Mouse (Mus musculus): ENCODE measurements around the gene Lrg1.
A peak's percentile ranks its signal among the peaks of the same experiment; 100 is the strongest.

Gene Lrg1

DNA sequence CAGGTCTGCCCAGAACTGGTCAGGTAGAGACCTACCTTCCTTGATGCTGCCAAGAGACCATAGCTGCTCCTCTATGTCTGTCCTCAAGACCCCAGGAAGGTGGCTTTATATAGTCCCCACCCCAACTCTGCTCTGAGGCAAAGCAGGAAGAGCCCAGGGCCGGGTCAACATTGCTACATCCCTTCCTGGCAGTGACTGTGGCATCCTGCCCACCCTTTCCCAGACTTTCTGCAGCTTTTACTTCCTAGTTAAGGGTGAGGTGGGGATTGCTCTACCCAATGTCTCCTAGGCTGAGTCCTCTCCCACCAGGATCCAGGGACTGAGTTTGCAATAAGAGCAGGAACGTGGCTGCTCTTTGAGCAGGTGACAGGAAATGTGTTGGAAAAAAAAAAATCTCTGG is at the start of gene Lrg1:
TSS of gene Lrg1 (minus strand) at position 176 of the 400 bp plus-strand sequence.
- no peak for DNase-seq (ENCODE audit: low read depth, low spot score)

DNA sequence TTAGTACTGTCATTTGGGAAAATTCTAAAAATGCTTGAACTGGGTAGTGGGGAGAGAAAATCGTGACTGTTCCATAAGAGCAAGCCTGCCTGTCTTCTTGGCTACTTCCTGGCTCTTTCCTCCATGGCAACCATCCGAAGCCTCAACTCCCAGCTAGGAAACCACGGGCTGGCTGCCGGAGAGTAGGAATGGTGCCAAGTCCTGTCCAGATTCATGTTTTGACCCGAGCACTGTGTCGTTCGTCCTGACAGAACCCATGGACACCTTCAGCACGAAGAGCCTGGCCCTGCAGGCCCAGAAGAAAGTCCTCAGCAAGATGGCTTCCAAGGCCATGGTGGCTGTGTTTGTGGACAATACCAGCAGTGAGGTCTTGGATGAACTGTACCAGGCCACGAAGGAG is 49.7 kb upstream of the Lrg1 start:
- no peak for DNase-seq (ENCODE audit: low read depth, low spot score)

DNA sequence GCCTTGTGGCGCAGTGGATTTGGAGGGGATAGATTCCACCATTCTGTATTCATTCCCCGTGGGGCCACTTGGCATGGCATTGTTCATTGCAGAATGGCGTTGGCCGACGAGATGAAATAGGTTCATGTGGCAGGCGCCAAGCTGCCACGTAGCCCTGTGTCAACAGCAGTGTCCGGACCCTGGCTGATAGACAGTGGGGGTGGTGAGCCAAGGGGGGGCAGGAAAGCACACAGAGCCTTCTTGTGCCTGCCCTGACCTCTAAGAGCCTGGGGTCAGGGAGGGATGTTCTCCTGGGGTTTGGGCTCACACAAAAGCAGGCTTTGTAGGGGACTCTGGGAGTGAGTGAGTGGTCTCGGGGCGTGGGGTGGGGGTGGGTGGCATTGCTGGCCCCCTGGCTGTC is 48.8 kb upstream of the Lrg1 start:
- DNase-seq (ENCODE audit: low read depth, low spot score) = no peak

DNA sequence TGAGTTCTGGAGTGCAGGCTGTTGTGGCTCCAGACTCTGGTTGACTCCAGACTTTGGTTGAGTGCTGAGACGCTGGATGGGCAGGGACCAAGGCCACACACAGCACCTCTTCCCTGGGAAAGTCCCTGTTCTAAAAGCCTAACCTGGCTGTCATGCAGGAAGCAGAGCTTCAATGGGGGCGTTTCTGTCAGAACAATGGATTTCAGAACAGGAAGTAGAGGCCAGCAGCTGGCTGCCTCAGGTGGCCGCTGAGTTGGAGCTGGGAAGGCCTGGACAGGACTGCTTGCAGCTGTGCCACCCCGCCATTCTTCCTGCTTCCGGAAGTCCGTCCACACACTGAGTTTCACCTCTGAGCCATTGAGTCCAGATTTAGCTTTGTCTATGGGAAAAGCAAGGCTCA is 48.0 kb upstream of the Lrg1 start:
- peak; percentile 34 for DNase-seq (ENCODE audit: low read depth, low spot score)

DNA sequence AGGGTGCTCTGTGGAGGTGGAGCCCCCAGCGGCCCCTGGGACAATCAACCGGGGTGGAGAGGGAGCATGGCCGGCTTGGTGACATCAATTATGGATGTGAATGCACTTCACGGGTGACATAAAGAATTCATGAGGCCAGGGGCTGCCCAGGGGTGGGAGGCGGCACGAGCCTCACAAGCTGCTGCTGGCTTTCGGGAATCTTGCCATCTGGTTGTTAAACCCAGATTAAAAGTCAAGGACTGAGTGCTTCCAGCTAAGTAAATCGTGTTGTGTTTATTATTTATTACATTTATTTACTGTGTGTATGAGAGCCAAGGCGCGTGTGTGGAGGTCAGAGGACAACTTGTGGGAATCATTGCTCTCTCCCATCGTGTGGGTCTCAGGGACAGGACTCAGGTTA is 43.9 kb upstream of the Lrg1 start:
- no peak for DNase-seq (ENCODE audit: low read depth, low spot score)

DNA sequence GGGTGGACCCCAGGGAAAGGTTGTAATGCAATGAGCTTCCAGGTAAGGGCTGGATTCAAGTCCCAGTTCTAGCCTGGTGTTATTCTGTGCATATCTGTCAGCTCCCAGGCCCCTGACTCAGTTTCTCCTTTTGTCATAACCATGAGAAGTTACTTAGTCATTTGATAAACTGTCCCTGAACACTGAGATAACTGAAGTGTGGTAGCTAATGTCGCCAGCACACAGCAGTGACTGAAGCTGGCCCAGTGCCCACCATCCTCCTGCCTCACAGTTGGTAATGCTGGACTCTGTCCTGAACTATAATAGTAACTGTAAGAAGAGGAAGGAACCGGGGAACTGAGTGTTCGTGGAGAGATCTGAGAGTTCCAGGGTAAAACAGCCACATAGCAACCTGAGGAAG is 42.7 kb upstream of the Lrg1 start:
- DNase-seq (ENCODE audit: low read depth, low spot score) = no peak

DNA sequence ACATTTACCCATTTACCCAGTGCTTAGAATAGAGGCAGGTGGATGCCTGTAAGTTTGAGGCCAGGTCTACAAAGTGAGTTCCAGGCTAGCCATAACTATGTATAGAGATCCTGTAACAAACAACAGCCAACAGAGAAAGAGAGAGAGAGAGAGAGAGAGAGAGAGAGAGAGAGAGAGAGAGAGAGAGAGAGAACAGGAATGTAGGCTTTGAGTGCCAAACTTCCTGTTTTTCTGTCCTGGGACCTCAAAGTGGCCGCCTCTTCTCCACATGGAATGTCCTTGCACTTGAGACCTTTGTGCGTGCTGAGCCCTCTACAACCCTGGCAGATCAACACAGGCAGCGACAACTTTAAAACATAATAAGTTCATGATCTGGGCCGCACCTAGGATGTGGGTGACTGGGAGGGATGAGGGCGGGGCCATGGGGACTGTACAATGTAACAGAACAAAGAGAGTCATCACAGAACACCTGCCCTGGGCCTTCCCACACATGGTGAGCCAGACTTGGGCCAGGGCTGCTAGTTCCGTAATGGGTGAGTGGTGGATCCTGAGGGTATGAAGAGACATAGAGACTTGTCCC is 41.8 kb upstream of the Lrg1 start:
- DNase-seq (ENCODE audit: low read depth, low spot score) = peak; percentile 89

DNA sequence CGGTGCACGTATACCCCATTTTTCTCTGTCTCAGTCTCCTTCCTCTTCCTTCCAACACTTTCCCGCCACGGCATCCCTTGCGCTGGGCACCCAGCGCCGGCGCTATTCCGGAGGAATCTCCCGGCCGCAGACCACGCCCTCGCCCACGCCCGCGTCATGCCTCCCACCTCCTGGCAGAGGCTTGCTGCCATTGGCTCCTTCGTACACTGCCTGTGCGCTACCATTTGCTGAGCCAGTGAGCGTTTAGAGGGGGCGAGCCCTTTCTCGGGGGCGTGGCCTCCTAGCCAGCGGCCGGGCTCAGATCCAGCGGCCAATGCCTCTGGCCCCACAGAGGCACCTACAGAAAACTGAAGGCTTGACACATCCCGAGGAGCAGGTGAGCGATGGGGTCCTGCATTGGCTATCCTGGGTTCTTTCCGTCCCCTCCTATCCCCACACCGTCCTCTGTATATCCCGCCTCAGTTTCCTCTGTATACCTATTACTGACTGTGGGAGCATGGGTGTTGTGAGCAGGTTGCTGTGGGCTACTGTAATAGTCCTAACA is 40.5 kb upstream of the Lrg1 start, which contains the start of gene Tnfaip8l1:
TSS of gene Tnfaip8l1 (plus strand) at position 247 of the 544 bp plus-strand sequence.
- DNase-seq (ENCODE audit: low read depth, low spot score) = peak; percentile 96

DNA sequence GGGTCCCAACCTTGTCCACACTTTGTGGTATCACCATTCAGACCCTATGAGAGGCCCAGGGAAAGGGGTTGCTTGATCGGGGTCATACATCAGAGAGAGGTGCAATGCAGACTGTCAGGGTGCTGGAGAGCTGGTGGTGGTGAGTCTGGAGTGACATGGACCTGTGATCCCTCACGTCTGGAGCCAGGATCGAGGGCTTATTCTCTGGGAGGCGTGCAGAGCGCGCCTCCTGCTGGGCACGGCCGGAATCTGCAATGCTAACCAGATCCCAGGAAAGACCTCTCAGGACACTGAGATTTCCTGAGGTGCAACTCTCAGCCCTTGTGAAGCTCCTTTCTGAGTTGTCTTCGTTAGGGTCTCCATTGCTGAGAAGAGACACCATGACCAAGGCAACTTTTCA is 37.9 kb upstream of the Lrg1 start:
- peak; percentile 68 for DNase-seq (ENCODE audit: low read depth, low spot score)

DNA sequence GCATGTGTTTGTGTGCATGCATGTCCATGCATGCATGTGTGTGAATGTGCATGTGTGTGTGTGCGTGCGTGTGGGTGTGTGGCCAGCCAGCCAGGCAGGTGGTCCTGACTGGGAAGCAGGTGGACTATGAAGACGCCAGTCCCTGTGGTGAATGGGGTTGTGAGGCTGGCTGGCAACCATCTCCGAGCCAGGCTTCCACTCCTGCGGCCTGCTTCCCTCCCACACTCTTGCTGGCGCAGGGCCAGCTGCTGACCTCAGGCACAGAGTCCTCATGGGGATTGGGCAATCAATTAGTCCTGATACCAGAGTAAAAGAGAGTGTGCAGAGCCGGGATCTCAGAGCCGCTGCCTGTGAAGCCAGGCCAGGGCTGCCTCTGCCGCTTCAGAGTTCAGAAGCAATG is 31.8 kb upstream of the Lrg1 start:
- no peak for DNase-seq (ENCODE audit: low read depth, low spot score)

DNA sequence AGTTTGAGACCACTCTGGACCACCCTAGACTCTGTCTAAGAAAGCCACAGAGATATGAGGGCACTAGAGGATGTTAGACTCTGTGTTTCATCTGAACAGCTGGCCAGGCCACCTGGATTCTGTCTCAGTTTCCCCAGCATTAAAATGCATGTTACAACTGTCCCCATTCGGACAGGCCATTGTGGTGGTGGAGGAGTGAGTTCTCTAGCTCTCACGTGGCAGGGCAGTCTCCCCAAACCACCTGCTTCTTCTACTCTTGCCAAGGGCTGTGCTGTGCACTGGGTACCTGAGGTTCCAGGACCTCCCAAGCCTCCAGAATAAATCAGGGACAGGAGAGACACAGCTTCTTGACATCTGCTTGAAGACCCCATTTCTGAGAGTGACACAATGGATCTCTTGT is 28.1 kb upstream of the Lrg1 start:
- DNase-seq (ENCODE audit: low read depth, low spot score) = no peak

DNA sequence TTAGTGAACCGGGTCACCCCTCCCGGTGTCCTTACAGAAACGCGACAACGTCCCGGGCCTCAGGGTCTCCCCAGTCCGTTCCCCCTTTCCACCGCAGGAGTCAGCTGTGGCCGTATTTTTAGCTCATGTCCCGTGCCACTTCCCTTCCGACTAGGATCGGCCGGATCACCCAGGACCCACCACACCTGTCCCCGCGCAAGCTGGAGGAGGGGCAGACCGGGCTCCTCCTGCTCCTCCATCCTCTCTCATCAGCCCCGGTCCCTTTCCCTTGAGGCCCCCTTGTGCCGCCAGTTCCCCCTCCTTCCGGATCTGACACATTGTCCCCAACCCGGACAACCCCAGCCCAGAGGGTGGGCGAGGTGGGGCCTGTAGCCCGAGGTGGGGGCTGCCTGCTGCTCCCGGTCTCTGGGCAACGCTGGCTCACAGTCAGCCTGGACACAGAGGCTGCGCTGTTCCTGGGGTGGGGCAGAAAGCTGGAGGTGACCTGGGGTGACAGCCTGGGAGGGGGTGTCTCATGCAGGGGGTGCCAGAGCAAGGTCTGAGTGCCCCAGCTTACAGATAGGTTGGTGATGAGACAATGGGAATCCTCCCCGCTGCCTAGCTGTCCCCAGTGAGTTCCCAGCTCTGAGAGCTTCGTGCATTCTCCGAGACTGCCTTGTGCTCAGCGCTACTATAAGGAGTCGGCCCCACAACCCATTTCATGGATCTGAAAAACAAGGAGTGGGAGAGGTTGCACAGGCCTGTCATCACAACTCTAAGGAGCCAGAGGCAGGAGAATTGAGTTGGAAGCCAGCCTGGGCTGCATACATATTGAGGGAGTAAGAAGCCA is 27.2 kb upstream of the Lrg1 start:
- no peak for DNase-seq (ENCODE audit: low read depth, low spot score)

DNA sequence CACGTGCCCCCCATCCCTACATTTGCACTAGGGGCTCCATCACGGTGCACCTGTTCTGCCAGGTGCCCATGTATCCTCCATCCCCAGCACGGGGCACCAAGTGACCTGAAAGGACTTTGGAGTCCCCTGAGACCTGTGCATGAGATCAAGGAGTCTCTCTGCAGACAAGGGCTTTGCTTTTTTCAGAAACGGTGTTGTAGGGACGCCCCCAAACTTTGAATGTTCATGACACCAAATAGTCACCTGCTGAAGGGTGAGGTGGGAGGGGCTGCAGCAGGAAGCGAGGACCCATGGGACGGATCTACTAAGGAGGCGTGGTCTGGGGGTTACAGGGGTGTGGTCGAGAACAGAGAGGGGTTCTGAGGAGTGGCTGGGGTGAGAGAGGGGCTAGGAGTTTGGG is 26.5 kb upstream of the Lrg1 start:
- no peak for DNase-seq (ENCODE audit: low read depth, low spot score)

DNA sequence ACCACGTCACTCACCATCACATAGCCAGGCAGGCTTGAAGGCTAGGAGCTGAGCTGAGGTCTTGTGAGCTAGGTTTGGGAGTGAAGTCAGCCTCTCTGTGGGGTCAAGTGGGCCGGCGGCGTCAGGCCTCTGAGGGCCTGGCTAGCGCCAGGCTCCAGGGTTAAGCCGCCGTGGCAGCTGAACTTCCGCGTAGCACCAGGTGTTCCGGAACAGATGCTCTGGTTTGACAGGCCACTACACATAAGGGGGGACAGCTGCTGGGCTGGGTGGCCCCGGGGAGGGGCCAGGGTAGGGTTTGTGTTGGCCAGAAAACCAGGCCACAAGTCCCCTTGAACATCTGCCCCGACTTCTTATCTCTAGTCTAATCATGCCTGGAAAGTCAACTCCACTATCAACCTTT is 25.6 kb upstream of the Lrg1 start:
- DNase-seq (ENCODE audit: low read depth, low spot score) = no peak

DNA sequence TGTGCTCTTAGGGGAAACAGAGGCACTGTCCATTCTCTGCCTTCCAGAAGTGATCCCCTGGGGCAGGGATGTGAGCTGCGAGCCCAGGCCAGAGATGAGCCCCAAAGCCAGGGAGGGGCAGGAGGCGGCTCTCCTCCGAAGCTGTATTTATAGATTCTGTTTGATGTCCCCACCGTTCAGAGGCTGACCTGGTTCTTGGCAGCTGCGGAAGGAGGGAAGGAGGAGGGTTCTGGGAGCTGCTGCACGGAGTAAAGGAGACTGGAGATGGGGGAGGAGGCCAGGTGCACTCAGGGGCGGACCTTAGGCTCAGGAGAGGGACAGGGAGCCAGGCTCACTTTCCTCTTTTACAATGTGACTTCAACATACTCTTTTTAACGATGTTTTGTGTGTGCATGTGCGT is 24.3 kb upstream of the Lrg1 start:
- no peak for DNase-seq (ENCODE audit: low read depth, low spot score)

DNA sequence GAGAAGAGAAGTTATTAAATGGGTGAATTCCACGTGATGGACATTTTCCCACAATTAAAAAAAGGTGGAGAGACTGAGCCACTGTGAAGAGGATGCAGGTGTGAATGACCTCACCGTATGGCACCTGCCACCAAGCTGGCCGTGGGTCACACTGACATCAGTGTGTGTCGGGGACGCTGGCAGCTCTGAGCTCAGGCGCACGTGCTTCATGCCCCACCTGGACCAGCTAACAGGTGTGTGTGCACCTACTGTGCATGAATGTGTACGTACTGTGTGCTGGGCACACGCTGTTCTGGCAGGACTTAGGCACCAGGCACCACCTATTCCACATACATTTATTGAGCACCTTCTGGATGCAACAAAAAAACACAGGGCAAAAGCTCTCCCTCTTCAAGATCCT is 22.7 kb upstream of the Lrg1 start:
- DNase-seq (ENCODE audit: low read depth, low spot score) = no peak

DNA sequence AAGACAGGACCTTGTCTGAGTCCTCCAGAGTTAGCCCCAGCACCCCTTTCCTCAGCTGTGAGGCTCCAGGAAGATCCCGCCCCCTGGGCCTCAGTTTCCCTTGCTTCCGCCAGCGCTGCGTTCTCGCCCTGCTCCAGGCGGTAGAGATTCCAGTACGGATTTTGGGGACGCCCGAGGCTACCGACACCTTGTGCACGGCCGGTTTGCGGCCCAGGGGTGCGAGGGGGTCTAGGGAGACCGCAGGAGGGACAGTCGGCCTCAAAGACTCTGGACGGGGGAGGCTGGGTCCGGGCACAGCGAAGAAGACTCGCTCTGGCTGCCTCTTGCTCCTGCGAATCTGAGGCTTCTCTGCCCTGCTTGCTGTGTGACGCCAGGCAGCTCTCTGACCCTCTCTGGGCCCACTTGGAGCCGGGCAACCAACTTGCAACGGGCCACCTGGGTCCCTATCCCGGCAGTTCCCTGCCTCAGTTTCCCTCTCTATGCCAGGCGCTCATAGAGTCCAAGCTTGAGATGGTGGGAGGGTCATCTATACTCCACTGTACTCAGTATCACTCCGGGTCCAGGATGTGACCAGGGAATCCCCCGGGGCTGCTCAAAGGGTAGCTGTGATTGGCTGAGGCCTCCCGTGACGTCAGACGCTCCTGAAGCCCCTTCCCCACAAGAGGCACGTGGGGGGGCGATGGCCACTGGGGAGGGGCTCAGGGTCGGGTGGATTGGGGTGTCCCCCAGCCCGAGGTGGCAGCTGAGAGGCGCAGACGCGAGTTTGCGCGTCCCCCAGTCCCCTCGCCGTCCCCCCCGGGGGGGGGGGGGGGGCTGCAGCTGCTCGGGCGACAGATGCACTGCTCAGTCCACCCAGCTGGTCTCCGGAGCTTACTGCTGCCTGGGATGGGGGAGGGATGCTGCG is 20.2 kb upstream of the Lrg1 start:
- DNase-seq (ENCODE audit: low read depth, low spot score) = no peak

DNA sequence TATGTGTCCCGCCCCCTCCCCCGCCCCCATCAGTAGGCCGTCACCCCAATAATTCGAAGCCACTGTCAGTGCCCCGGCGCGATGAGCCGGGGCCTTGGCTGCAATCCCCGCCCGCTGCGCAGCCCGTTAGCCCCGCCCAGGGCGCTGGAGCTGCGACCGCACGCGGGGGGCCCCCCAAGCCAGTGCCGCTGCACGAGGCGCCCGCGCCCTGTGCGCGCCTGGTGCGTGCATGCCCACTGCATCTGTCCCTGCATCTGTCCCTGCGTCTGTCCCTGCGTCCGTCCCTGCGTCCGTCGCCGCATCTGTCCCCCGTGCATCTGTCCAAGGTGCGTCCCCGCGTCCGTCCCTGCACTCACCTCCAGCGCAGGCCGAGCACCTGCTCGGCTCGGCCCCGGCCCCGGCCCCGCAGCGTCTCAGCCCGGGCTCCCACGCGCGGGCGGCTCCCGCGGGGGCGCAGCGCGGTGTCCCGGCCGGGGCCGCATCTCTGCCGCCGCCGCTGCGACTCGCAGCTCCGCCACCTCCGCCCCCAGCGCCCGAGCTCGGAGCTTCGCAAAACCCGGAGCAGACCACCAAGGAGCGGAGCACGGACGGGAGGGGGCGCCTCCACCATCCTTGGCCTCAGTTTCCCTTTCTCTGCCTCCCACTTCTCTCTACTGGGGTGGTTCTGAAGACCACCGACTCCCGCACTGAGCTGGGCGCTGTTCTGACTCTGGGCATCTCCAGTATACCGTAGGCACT is 18.2 kb upstream of the Lrg1 start, which contains the start of gene Sema6b:
TSS of gene Sema6b (minus strand) at position 486 of the 738 bp plus-strand sequence.
- peak; percentile 54 for DNase-seq (ENCODE audit: low read depth, low spot score)

DNA sequence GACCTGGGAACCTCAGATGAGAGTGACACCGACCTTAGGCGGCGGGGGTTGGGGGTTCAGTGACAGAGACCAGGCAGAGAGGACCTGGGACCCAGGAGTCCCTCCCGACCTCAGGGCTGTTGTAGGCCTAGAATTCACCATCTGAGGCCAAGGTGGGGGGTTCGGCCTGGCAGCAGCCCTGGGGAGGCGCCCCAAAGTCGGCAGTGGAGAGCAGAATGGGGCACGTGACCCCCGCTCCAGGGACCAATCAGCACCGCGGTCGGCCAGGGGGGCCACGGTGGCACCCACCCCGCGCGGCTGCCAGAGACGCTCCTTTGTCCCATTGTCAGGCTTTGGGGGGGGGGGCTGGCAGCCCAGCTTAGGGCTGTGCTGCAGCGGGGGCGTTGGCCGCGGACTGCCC is 17.6 kb upstream of the Lrg1 start:
- DNase-seq (ENCODE audit: low read depth, low spot score) = no peak

DNA sequence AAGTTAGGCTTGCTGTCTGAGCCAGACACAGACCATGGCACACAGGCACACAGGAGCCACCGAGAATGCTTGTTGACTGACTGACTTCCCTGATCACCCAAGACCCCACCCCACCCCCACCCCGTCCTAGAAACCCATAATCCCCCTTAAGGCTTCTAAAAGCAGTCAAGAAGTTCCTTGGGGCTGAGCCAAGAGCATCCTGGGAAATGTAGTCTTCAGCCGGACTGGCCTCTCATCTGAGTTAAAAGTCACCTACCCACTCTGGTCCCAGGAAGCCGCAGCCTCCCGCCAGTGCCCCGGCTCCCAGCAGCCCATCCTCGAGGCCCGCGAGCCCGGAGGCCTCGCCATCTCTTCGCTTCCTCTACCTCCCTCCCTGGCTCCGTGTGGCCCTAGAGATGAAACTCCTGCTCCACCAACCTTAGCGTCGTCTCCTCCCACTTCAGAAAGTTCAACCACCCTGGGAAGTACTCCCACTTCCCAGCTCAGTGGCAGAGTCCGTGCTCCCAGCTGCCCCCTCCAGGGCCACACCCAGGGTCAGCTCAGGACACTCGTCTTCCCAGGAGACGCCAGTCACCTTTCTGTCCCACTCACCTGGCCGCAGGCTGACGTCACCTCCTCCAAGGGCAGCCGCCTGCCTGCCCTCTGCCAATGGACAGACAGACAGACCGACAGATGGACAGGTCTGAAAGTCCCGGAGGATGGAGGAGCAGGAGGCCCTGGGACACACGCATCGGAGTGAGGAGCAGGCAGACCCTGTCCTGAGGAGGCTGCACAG is 16.2 kb upstream of the Lrg1 start:
- no peak for DNase-seq (ENCODE audit: low read depth, low spot score)

DNA sequence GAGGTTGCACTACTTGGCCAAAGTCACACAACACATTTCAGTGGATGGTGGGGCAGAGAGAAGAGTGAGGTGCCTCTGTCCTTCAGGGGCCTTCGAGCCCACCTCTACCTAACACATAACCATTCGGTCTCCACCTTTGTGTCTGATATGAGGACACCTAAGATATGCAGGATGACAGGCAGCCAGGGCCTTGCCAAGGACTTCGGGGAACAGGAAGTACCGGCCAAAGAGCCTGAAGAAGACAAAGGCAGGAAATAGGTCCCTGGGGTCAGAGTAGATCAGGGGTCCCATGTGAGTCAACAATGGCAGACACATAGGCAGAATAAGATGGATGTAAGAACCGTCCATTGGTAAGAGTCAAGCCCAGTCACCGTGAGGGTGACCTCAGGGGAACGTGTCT is 14.8 kb upstream of the Lrg1 start:
- DNase-seq (ENCODE audit: low read depth, low spot score) = no peak

All from CD4-positive, CD25-positive, alpha-beta regulatory T cell, adult 2 months (primary cell).